Mouse (Mus musculus): ENCODE results near the gene Tmem88b. TPM values are rescaled to one million over a fixed set of nuclear protein-coding genes. Genes with fewer than 3 reads are reported as not detected.

Tmem88b gene
- total RNA-seq, 2 experiments from 2014 or later = 16.4 to 19.0 TPM

Small RNA genes within 50 kb of the gene (microRNA-seq; reads per million reads assigned to microRNA genes)
- 0 reads per million in 2 experiments for gene Gm27743

Other genes starting within 250 kb of the Tmem88b start
- gene Nadk, start 223.5 kb downstream of the Tmem88b start, total RNA-seq (2021) = 10 to 100 TPM; 57.5 to 57.7 TPM
- 10 to 100 TPM; 47.2 to 48.9 TPM for gene Slc35e2, start 184.5 kb downstream of the Tmem88b start, total RNA-seq (2021)
- 10 to 100 TPM; 47.1 to 49.4 TPM for gene Cdk11b, start 161.0 kb downstream of the Tmem88b start, total RNA-seq (2021)
- not detected for gene Gm10563, start 140.5 kb downstream of the Tmem88b start, total RNA-seq (2021)
- 1 to 10 TPM; 2.4 to 4.6 TPM for gene Mmp23, start 132.5 kb downstream of the Tmem88b start, total RNA-seq (2021)
- gene Mib2, start 116.7 kb downstream of the Tmem88b start, total RNA-seq (2021) = 100 to 1,000 TPM; 128 to 129 TPM
- 10 to 100 TPM; 27.8 to 32.8 TPM for gene Fndc10, start 91.5 kb downstream of the Tmem88b start, total RNA-seq (2021)
- 10 to 100 TPM; 90.6 to 97.4 TPM for gene Ssu72, start 81.1 kb downstream of the Tmem88b start, total RNA-seq (2021)
- 10 to 100 TPM; 51.1 to 53.0 TPM for gene Tmem240, start 51.1 kb downstream of the Tmem88b start, total RNA-seq (2021)
- 10 to 100 TPM; 48.3 to 55.6 TPM for gene Atad3a, start 24.8 kb downstream of the Tmem88b start, total RNA-seq (2021)
- 10 to 100 TPM; 15.6 to 17.6 TPM for gene Vwa1, start 11.2 kb downstream of the Tmem88b start, total RNA-seq (2021)
- under 1 TPM in 1 of 2 experiments, not detected in 1; 0.44 TPM for gene Ankrd65, start 4.6 kb upstream of the Tmem88b start, total RNA-seq (2021)
- gene Mrpl20, start 17.0 kb upstream of the Tmem88b start, total RNA-seq (2021) = 10 to 100 TPM; 84.9 to 89.4 TPM
- 10 to 100 TPM; 60.1 to 65.5 TPM for gene Ccnl2, start 26.6 kb upstream of the Tmem88b start, total RNA-seq (2021)
- gene Aurkaip1, start 45.4 kb upstream of the Tmem88b start, total RNA-seq (2021) = 100 to 1,000 TPM; 103 to 110 TPM
- 1 to 10 TPM; 6.2 to 7.3 TPM for gene Mxra8, start 53.8 kb upstream of the Tmem88b start, total RNA-seq (2021)
- gene Dvl1, start 61.5 kb upstream of the Tmem88b start, total RNA-seq (2021) = 10 to 100 TPM; 88.0 to 96.3 TPM
- under 1 TPM; 0.23 TPM for gene Tas1r3, start 77.5 kb upstream of the Tmem88b start, total RNA-seq (2021)
- gene Cptp, start 83.6 kb upstream of the Tmem88b start, total RNA-seq (2021) = 10 to 100 TPM; 23.1 to 33.8 TPM
- 10 to 100 TPM; 31.7 to 33.9 TPM for gene Ints11, start 83.7 kb upstream of the Tmem88b start, total RNA-seq (2021)
- 10 to 100 TPM; 54.9 to 58.6 TPM for gene Pusl1, start 105.9 kb upstream of the Tmem88b start, total RNA-seq (2021)
- gene Acap3, start 105.9 kb upstream of the Tmem88b start, total RNA-seq (2021) = 100 to 1,000 TPM; 124 to 128 TPM
- gene Ube2j2, start 158.0 kb upstream of the Tmem88b start, total RNA-seq (2021) = 10 to 100 TPM; 67.6 to 70.3 TPM
- gene C1qtnf12, start 176.4 kb upstream of the Tmem88b start, total RNA-seq (2021) = 10 to 100 TPM; 16.6 to 17.7 TPM
- gene B3galt6, start 206.8 kb upstream of the Tmem88b start, total RNA-seq (2021) = 10 to 100 TPM in 1 of 2 experiments, 1 to 10 TPM in 1; 8.9 to 10.7 TPM
- gene Sdf4, start 207.0 kb upstream of the Tmem88b start, total RNA-seq (2021) = 100 to 1,000 TPM; 213 to 215 TPM
- gene Tnfrsf4, start 228.0 kb upstream of the Tmem88b start, total RNA-seq (2021) = 1 to 10 TPM in 1 of 2 experiments, under 1 TPM in 1; 0.95 to 2.3 TPM
- not detected for gene Tnfrsf18, start 240.3 kb upstream of the Tmem88b start, total RNA-seq (2021)